Mouse (Mus musculus) cerebellum, adult 18-20 months (tissue): ENCODE results near the gene Fbxw10.

Experiments
- DNase-seq, 2 experiments: peaks; one replicate each; pipeline ENCODE4 v3.0.0; 2021

Gene Fbxw10

DNA sequence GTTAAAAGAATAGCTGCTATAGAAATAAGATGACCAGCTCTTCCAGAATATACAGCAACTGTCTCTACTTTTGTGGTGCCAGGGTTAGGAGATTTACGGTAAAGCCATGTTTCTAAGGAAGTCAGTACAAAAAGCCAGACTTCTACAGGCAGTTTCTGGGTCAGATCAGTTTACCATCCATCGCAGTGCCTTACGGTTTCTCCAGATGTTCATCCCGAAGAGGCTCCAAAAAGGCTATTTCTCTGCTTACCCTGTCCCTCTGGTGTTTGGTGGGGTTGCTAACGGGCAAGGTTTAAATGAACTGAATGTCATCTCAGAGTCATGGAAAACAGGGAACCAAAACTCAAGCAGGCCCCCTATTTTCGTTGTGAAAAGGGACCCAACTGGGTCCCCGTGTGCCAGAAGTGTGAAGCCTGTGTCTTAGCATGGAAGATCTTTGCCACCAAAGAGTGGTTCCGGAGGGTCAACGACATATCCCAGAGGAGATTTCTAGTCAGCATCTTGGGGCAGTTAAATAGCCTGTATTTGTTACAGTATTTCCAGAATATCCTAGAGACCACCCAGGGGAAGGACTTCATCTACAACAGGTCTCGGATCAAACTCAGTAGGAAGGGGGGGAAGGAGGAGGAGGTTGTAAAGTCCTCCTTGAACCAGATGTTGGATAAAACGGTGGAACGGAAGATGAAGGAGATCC, at the start of gene Fbxw10:
Gene Fbxw10 (plus strand): TSS at position 109 of the 694 bp plus-strand sequence.
- peak in 1 of 2 experiments; percentile 4 for DNase-seq

DNA sequence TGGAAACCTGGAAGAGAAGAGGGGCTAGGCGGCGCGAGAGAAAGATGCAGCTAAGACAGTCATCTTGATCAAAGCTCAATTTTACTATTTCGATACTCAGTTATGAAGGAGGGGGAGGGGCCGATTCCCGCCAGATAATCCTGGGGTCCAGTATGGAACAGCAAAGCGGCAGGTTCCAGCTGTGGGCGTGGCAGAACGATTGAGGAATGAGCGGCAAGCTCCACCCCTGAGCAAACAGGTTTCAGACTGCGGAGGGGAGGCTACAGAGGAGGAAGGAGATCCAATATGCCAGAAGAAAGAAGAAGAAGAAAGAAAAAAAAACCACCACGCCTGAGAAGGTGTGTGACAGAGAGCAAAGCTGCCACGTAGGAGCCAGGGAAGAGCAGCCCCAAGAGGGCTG, 42.8 kb upstream of the Fbxw10 start:
- no peak for DNase-seq

DNA sequence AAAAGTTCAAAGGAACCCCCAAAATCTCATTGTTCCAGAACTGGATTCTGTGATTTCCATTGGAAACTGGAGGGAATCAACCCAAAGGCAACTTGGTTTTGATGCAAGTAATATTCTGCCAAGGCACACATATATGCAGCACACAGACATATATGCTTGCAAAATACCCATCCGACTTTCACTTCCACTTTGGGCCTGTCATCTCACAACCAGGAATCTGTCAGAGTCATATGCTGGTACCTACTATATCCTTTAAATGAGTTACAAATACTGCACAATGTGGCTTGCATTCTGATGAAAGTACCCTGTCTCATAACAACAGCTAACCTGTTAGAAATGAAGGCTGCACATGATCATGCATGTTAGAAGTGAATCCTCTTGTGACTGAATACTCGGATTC, 38.9 kb upstream of the Fbxw10 start:
- DNase-seq = no peak

DNA sequence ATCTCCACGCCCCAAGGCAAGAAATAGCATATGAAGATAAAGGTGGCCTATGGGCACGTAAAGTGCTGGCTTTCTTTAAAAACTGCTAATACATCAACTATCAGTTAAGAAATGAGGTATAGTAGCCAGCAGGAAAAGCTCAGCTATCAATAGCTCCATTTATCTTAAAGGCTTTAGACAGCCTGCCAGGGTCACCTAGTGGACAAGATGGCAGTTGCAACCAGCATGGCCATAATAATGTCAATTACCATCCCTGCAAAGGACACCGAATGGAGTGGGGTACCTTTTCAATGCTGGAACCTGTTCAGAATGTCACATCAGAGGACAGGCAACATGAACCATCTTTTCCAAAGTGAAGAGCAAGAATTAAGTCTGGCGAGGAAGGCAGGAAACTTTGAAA, 37.7 kb upstream of the Fbxw10 start:
- peak; percentile 21 to 32 for DNase-seq

DNA sequence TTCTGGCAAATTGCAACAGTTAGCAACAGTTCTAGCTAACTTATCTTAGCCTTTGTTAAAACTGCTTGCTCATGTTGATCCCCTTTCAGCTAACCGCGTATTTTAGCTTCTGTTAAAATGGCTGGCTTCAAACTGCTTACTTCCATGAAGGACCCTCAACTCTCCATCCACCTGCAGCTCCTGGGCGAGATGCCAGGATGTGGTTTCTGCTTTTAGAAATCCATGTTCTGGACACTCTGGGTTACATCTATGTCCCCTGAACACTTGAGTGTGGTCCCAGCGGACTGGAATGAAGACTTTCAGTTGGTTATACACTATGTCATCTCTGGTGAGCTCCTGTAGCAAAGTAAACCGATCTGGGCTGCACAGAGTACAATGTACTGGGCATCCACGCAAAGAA, 34.6 kb upstream of the Fbxw10 start:
- DNase-seq = no peak

DNA sequence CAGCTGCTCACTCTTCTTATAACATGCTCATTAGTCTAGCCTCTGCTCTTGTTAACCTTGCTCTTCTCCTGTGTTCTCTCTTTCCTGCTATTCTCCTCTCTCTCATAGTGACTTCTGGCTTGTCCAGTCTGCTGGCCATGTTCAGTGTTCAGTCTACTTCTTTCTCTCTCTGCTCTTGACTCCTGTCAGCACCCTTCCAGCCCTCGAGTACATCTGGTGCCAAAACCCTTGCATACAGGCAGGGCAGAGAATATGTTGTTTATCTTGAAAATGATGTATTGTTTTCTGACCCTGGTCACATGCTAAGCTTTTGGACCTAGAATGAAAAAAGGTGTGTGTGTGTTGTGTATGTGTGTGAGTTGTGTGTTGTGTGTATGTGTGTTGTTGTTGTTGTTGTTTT, 33.4 kb upstream of the Fbxw10 start:
- no peak for DNase-seq

DNA sequence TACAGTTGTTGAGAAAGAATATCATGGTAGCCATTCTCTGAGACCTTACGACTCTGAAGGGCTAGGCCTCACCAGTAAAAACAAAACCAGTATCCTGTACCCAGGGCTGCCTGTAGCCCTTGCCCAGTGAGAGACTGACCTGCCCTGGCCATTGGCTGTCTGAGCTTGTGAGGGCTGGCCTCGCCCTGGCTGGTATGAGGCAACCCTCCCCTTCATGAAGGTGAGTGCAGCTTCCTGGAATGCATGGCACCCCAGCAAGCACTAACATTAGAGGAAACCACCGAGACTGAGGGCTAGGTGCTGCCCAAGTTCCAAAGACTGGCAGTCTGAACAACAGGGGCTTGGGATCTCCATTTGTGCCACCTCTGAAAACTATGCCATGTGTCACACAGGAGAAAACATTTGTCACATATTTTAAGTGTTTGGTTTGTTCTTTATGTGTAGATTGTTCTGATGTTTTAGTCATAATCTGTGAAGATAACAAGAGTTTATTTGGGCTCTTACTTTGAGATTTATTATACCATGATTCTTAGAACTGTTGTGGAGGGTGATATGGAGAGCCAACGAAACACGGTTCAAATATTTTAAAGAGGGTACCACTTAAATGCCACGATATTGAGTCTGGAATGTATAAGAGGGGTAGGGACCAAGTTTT, 32.8 kb upstream of the Fbxw10 start:
- no peak for DNase-seq

DNA sequence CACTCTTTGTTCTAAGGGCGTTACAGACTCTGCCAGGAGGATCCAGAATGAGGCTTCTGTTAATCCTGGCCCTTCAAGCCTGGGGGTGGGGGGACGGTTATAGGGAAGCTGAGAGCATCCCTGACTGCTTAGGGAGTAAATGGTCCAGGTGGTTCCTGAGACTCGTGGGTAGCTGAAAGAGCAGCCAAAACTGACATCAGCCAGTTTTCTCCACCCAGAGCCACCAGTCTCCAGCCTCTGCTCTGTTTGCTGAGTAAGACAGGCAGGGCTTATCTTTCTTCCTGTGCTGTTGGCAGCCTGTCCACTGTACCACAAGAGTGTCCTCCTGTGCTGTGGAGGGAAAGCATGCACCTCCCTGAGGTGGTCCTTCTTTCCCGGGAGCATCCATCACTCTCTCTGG, 32.2 kb upstream of the Fbxw10 start:
- DNase-seq = no peak

DNA sequence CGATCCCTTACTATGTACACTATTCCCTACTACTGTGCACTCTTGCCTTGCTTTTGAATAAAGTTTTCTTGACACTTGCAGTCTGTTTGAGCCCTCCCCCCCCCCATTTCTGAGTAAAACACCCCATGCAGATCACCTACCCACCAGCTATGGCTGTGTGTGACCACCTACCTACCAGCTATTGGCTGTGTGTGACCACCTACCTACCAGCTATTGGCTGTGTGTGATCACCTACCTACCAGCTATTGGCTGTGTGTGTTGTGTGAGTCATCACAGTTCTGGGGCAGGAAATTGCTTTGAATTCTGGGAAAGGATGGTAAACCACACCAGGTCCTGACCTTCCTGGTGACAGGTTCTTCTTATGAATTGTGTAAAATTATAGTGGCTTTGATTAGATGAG, 31.4 kb upstream of the Fbxw10 start:
- no peak for DNase-seq

DNA sequence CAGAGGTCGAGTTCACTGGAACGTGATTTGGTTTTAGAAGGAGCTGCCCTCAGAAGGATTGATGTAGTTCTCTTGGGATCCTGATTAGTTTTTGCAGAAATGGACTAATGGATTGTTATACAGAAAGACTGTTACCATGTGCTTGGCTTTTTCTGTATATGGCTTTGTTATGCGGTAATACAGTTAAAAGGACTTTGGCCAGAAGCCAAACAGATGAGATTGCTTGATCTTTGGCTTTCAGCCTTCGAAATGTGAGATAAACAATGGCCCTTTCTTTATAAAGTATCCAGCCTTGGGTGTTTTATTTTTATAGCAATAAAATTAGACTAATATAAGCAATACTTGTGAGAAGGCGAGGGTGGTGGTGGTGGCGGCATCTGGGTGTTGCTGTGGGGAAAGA, 30.3 kb upstream of the Fbxw10 start:
- no peak for DNase-seq

DNA sequence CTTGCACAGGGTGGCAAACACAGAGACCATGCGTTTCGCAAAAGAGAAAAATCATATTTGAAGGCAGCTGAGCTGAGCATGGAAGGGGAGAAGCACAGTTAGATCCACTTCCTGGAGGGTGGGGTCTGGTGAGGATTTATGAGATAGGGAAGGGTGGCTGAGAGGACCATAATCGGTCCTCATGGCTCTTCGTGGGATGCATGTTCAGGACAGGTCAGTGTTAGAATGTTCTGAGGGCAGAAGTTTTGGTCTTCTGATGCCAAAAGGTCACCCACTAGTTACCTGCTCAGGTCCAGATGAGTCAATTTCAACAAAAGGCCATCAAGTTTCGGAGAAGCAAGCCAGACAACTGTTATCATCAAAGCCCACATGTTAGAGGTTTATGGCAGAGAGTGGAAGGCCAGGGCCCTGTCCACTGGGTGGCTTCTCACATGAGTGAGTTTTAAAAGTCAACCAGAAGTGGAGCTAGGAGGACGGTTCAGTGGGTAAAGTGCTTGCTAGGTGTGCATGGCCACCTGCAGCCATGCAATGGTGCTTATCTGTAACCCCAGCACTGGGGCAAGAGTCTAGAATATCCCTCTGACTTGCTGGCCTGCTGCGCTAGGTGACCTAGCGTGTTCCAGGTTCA, 27.7 kb upstream of the Fbxw10 start:
- DNase-seq = no peak

DNA sequence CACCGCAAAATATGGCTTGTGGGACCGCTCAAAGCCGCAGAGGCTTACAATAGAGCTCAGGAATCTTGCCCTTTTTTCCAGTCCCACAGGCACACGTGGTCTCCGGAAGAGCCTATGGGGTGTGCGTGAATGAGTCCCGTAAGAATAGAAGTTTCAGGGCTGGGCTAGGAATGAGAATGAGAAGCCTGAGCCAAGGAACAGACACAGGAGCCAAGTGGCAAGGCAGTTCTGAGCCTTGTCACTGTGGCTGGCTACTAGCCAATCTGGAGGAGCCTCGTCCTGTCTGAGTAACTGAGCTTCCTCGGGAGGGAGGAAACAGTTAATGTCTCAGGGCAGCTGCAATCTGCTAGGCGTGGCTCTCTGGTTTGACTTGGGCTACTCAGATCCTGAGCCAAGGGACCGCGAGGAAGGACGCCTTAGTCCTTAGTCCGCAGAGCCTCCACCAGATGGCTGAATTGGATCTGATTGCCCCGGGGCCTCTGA, 26.8 kb upstream of the Fbxw10 start, which contains the start of gene Trim16:
Gene Trim16 (plus strand): TSS at position 173 of the 483 bp plus-strand sequence.
- peak; percentile 44 to 45 for DNase-seq

DNA sequence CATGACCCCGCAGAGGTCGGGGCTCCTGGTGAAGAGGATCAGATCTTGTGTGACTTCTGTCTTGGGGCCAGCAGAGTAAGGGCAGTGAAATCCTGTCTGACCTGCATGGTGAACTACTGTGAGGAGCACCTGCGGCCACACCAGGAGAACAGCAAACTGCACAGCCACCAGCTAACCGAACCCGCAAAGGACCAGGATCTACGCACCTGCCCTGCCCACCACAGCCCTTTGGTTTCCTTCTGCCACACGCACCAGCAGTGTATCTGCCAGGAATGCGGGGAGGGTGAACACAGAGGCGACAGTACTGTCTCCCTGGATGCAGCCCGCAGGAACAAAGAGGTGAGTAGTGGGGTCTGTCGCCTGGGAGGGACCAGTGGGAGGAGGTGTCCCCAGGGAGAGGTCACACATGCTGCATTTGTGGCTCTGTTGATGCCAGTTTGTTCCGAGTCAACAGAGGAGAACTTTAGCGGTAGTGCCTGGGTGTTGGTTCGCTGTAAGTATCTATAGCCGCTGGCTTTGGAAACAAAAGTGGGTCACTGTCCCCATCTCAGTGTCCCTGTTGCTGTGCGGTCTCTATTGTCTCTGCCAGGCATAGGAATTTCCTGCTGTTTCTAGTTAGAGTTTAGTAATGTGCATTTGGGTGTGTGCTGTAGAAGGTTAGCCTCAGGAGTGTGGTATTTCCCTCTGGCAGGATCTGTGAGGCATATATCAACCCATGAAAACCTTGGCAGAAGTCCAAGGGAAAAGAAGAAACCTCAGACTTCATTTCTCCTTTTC, 26.0 kb upstream of the Fbxw10 start:
- peak in 1 of 2 experiments; percentile 10 for DNase-seq

DNA sequence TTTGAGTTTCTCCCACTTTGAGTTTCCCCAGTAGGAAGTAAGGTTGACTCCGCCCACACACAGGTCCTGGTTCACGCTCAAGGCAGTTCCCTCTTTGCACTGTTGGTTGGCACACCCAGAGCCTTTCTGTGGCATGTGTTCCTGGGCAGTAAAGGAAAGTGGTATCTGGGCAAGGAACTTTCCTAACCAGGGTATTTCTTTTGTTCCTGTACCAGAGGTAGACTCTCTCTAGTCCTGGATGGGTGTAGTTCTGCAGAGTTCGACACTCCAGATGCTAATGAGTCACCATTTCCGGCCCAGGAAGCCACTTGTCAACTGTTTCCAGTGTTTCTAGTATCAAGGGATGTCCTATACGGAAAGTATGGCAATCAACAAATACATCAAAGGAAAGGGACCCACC, 25.0 kb upstream of the Fbxw10 start:
- no peak for DNase-seq

DNA sequence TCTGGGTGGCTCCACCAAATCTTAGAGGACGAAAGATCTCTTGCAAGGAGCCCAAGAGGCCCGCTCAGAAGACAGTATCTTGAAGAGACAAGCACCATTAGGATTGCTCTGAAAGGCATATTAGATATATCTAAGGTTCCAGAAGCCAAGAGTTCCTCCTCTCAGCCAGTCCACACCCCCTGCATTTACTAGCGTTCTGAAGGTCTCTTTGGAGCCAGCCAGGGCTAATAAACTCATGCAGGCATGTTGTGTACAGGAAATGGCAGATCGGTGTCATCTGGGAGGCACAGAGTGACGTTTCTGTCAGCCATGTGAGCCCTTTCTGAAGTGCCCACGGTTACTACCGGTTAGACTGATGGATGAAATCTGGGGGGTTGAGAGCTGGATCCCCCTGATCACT, 22.7 kb upstream of the Fbxw10 start:
- no peak for DNase-seq

DNA sequence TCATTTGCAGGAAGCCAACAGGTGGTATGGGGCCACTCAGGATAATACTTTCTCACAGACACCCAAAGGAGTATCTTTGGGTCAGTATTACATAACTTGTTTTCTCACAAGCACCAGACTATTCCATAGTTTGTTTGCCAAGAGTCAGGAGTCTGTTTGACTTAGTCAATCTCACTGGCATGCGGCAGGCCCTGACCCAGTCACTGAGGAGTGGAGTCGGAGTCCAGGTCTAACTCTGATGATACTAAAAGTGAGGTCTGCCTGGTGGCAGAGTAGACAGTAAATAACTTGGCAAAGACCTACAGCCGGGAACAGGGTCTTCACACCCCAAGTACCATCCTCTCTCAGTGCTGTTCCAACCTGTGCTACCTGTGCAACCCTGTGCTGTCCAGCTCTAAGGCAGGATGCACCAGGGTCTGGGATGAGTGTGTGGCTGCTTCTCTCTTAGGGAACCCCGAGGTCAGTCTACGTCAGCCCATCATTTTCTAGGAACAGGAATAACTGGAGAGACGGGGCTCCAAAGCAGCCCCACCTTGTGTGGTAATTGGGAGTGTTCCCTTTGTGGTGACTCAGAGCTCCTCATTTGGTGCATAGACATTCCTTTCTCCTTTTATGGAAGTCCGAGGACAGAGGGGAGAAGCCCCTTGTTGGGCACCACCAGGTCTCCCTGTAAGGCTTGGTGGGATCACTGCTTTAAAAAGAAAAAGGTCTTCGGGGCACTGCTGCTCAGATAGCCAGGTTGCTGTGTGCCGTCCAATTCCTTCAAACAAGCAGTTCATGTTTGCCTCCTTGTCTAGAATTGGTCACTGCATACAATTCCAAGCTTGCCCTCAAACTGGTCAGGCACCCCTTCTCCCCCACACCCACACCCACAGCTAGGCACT, 21.4 kb upstream of the Fbxw10 start:
- no peak for DNase-seq

DNA sequence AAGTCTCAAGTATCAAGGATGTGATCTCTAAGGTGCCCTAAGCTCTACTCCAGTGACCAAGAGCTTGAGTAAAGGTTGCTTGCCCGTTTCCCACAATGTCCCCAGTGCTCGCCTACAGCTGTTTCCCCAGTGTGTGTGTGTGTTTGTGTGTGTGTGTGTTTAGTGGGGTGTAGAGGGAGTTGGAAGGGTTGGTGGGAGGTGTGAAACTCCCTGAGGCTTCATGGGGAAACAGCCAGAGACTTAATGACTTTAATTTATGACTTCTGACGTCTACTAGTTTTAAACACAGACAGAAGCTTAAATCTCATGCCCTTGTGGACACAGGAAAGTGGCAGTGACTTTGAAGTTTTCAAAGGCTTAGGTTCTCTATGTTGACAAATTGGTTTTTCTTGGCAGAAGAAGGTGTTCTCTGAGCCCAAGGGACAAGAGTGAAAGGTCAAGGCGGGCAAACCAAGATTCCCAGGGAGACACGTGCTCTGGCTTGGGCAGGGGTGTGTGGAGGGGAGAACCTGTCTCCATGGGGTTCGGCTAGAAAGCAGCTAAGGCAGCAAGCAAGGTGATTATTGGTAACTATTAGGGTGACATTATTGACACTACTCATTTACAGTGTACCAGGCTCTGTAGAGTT, 20.6 kb upstream of the Fbxw10 start:
- no peak for DNase-seq

DNA sequence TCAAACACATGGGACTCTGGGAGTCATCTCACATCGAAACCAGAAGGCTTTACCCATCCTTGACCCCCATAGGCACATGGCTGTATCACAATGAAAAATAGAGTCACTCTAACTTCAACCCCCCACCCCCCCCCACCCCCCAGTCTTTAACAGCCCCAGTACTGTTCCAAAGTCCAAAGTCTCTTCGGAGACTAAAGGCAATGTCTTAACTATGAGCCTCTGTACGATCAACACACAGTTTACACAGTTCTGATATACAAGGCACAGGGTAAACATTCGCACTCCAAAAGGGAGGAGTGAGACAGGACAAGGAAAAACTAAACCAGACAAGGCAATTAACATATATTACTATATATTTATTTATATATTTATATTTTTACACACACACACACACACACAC, 19.7 kb upstream of the Fbxw10 start:
- no peak for DNase-seq

DNA sequence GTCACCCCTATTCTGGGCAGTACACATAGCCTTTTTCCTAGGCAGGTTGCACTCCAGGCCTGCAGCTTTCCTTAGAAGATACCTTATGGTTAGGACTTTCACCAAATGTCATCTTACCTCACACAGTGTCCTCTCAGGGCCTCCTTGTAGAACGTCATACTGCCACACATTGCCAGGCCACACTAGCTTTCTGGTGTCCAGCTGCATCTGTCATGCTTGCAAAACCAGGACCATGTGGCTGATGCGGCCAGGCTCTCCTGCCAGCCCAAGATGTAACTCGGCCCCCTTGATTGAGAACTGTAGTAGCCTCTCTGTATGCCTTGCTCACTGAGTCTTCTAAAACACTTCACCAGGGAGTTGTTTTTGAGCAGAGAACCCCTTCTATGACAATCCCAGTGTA, 19.0 kb upstream of the Fbxw10 start:
- DNase-seq = no peak

DNA sequence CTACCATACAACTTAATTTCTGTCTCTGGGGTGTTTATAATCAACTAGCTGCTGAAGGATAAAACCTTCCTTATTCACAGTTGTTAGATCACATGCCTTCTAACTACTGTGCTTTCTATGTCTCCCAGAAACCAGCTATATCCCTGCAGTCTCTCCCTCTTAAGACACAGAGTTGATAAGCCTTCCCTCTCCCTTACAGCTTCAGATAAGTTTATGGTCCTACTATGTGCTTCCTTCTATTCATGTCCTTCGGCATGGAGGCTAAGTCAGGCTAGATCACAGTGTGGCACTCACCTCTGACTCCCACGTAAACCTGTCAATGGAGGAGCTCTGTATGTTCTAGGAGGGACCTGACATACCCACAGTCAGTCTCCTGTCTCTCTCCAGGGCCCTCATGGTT, 16.5 kb upstream of the Fbxw10 start:
- DNase-seq = no peak

DNA sequence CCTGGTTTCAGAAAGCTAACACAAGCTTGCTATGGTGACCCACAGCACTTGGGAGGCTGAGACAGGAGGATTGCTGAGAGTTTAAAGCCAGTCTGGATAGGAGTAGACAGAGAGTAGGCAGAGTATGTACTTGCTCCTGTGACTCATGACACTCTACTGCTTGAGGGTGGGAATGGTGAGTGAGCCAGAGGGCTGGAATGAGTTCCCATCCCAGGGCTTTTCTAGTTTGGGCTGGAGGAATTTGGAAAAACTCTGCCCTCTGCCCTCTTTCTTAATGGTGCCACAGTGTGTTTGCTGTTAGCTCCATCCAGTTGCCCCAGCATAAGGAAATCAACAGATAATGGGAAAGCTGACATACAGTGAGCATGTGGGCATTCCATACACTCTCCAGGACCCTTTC, 15.0 kb upstream of the Fbxw10 start:
- no peak for DNase-seq

DNA sequence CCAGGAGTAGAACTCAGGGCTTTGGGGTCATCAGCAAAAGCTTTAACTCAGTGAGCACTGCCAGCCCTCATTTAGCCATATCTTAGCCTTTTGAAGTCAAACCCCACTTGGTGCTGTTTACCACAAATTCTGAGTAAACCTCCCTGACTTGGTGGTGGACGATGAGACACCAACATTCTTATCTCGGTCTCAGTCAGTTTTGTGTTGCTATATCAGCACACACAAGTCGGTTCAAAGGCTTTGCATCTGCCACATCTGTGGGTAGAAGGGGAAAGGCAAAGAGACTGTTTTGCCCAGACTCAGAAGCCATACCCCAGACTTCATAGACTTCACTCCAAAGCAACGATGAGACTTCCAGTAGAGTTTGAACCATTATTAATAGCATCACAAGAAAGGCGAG, 2.3 kb upstream of the Fbxw10 start:
- DNase-seq = no peak
